Mouse (Mus musculus): Measurements from ENCODE around the gene Prdx2.

The Prdx2 gene

DNA sequence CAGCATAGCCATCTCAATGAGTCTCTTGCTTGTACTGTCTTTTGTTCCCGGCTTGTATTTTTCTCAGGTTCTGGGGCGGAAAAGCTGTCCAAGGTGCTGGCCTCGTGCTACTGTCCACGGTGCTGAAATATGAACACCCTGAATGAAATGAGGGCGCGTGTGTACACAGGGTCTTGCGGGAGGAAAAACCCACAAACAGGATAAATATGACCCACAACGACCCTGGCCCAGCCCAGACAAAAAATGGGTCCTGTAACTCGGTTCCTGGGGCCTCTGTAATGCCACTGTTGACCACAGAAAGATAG is 22.2 kb upstream of the Prdx2 start:
- DNase-seq (ENCODE audit: low read depth, low spot score) = no peak

DNA sequence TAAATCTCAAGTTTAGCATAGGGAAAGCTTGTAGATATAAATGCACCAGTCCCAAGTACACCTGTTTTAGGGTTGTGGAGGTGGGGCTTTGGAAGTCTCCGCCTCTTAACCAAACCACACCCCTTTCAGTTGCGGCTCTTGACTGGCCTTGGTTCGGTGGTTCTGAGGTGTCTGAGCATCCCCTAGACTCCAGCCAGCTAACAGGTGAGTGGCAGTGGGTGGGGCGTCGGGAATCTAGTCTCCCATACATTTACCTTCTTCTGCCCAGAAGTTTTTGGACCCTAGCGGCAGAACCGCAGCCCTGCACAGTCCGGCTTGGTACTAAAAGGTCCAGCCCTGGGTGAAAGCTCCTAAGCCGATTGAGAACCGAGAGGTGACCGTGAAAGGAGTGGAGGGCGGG is 19.6 kb upstream of the Prdx2 start:
- DNase-seq (ENCODE audit: low read depth, low spot score) = peak; percentile 64

DNA sequence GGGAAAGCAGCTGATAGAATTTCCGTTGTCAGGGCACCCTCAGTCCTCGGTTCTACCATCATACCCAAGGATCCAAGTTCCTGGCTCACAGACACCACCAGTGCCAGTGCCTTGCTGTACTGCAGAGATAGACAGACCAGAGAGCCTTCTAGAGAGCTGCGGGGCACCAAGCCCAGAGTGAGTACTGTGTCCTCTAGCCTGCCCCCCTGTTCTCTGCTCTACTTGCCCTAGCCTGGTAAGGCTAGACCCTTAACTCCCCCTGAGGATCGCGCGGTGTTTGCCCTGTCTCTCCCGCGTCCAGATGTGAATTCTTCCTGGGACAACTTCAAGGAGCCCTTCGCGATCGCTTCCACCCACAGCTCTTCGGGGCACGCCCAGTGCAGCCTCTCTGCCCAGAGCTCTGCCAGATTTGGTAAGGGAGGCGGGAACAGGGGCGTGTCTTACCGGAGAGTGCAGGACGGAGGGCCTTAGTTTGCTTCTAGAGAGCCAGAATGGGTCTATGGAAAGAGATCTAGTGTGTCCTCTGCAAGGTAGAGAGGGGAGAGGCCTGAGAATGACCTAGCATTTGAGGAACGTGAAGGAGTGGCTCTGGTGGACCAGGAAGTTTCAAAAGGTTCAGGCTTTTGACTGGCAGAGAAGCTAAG is 16.7 kb upstream of the Prdx2 start:
- DNase-seq (ENCODE audit: low read depth, low spot score) = peak; percentile 90

DNA sequence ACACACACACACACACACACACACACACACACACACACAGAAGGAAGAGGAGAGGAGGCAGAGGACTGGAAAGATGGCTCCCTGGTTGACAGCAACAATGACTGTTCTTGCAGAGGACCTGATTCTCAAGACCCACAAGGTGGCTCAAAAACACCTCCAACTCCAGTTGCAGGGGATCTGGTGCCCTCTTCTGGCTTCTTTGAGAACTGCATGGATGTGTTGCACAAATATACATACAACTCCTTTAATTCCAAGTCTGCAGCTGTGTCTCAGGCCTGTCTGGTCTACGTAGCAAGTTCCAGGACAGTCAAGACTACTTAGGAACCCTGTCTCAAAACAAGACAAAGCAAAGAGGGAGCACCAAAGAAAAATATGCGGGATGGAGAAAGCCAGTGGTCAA is 12.6 kb upstream of the Prdx2 start:
- DNase-seq (ENCODE audit: low read depth, low spot score) = peak; percentile 94

DNA sequence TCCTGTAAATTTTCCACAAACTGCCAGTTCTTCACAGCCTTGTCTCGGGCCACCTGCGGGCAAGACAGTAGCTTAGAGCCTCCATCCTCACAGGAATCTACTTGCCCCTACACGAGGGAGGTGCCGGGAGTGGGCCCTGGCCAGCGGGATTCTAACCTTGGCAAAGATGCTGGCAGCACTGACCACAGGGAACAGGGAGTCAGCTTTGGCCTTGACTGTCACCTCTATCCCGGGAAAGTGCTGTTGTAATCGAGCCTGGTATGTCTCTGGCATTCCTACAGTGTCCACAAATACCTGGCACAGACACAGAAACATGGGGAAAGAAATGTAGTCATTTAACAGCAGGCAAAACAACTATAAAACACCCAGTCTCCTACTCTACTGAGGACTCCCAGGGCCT is 9.6 kb upstream of the Prdx2 start:
- DNase-seq (ENCODE audit: low read depth, low spot score) = no peak

DNA sequence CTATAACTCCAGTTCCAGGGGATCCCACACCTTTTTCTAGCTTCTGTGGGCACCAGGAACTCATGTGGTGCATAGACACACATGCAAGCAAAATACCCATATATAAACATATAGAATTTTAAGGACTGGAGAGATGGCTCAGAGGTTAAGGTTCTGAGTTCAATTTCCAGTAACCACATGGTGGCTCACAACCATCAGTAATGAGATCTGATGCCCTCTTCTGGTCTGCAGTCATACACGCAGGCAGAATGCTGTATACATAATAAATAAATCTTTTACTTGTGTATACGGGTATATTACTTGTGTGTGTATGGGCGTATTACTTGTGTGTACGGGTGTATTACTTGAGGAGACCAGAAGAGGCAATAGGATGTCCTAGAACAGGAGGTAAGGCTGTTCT is 5.4 kb upstream of the Prdx2 start:
- DNase-seq (ENCODE audit: low read depth, low spot score) = peak; percentile 27

DNA sequence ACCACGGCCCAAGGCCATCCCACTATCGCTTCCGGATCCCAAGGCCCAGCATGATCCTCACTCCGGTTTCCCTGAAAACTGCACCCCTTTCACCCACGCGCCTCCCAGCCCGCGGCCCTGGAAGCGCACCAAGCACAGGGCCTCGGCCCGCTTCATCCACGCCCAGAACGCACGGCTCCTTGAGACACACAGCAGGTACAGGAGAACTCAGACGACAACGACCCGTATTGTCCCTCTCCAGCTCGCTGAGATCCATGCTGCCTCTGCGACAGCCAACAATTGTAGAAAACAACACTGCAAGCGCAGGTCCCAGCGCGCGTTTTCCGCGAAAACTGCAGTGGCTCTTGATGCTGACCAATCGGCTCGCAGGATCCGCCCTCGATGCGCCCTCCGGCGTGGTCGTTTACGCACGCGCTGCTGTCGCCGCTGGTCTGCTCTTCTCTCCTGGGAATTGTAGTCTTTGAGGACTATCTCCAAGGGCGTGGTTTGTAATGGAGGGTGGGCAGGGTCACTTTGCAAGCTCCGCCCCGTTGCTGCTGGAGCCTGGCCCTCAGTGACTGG is 3.6 kb upstream of the Prdx2 start:
- peak; percentile 99 for DNase-seq (ENCODE audit: low read depth, low spot score)

DNA sequence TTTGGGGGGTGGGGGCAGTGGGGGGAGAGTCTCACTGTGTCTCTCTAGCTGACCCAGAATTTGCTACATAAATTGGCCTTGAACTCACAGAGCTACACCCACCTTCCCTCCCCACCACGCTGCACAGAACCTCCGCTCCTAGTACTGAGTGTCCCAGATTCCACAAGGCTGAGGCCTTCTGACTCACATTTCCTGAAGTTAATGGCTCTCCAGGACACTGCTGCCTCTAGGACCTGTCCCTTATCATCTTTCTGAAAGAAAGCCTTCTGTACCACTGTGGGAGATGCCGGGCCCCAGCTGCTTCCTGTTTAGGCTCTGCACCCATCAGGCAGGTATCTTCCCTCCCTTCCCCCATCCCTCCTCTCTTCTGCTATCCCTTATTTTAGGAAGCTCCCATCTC is 2.8 kb upstream of the Prdx2 start:
- peak; percentile 59 for DNase-seq (ENCODE audit: low read depth, low spot score)

DNA sequence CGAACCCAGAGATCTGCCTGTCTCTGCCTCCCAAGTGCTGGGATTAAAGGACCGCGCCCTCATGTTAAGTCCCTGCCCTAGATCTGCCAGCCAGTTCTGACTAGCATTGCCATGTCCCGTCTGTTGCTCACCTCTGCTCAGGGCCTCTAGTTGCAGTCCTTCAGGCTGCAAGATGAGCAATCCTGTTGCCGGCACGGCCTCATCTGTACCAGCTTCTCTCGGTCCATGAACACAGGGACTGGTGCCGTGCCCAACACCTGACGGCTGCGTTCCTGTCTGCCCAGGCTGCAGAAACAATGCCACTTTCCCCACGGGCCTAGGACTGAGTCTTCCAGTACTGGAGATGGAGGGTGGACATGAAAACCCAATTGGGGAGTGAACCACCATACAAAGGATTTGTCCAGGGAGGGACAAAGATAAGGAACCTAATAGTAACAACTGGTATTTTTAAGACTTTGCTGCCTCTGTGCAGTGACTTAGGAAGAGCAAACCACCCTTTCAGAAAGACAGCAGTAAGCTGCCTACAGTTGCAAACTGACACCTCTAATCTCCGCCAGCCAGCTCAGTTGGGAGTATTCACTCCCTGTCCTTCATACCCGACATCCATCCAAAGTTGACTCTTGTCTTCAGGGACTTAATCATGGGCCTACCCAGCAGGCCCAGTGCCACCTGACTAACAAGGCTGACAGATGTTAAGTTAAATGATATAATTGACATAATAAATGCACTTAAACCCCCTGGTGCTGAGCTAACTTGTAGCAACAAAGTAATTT is 1.7 kb upstream of the Prdx2 start:
- DNase-seq (ENCODE audit: low read depth, low spot score) = no peak

DNA sequence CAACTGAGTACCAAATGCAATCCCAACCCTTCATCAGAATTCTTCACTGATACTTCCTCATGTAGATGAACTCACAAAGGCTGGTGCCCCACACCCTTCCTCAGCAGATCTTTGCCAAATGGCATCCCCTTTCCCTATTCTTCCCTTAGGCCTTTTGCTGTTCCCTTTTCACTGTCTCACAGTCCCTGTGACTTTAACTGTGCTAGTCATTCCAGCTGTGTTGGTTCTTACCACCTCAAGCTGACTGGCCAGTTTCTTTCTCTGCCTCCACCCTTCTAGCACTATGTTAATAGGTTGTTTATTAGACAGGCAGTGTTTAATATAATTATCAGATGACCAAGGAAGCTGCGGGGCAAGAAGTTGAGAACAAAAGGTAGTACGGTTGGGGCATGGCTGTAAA is 737 bp upstream of the Prdx2 start:
- no peak for DNase-seq (ENCODE audit: low read depth, low spot score)

DNA sequence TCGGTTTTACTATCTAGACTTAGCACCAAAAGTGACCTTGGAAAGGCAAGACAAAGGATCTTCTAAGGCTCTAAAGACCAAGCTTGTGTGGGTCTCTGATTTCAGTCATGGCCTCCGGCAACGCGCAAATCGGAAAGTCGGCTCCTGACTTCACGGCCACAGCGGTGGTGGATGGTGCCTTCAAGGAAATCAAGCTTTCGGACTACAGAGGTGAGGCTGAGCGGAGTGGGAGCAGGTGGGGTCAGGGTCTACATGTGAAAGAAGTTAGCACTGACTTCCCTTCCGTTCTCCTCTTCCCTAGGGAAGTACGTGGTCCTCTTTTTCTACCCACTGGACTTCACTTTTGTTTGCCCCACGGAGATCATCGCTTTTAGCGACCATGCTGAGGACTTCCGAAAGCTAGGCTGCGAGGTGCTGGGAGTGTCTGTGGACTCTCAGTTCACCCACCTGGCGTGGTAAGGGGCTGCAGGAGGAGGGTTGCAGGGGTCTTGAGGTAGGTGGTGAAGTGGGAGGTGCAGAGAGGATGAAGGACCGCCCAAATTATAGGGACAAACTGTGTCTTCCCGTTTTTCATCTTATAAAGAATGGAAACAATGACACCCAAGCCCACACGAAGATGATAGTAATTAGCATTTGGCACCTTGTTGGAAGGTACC is 876 bp downstream of the Prdx2 start:
- peak; percentile 32 for DNase-seq (ENCODE audit: low read depth, low spot score)

DNA sequence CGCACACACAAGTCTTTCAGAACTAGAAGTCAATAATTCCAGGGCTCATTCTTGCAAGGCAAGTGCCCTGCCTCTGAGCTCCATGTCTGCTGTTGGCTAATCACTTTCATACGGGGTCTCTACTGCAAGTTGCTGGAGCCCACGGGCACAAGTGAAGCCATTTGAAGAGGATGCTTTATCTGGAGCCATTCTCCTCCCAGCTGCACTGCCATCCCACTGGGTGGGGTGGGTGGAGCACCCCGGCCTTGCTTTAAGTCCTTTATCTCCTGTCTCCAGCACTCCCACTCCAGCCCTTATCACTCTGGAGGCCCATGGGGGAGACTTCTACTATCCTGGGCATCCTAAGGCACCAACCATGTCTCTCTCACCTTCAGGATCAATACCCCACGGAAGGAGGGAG is 1.5 kb downstream of the Prdx2 start:
- DNase-seq (ENCODE audit: low read depth, low spot score) = no peak

DNA sequence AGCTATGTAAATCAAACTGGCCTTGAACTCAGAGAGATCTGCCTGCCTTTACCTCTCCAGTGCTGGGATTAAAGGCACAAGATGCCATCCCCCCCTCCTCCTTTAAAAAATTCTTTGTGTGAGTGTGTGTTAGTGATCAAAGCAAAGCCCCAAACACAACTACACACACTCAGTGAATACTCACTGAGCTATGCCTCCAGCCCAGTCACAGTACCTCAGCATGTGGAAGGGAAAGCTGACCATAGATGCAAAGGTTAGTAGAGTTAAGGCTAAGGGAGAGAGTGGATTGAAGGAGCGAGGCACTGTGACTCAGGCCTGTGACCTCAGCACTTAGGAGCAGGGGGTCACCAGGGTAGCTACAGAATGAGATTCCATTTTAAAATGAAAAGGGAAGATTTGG is 3.7 kb downstream of the Prdx2 start:
- DNase-seq (ENCODE audit: low read depth, low spot score) = no peak

DNA sequence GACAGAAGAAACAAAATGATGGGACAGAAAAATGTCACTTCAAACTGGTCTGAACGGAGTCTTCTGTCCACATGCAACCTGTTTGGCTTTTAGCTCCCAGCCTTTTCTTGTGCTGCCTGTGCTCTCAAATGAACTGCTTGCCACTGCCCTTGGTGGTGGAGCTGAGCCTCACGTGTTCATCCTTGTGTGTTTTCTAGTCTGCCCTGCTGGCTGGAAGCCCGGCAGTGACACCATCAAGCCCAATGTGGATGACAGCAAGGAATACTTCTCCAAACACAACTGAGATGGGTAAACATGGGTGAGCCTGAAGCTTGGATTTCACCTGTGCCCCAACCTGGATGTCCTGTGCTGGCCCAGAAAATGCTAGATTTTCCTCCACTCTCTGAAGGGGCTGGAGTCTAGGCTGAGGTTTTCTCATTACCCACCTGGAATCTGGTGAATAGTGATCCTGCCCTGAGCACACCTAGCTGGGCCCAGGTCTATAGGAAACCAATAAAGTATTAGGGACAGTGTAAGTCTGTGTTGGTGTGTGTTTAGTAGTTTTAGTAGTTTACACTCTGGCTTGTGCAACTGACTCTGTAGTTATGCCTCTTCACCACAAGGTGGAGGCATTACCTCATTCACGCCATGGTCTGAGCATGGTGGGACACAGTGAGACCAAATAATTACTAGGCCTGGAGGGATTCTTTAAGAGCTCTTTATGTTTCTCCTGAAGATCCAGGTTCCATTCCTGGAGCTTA is 4.6 kb downstream of the Prdx2 start:
- peak; percentile 83 for DNase-seq (ENCODE audit: low read depth, low spot score)

DNA sequence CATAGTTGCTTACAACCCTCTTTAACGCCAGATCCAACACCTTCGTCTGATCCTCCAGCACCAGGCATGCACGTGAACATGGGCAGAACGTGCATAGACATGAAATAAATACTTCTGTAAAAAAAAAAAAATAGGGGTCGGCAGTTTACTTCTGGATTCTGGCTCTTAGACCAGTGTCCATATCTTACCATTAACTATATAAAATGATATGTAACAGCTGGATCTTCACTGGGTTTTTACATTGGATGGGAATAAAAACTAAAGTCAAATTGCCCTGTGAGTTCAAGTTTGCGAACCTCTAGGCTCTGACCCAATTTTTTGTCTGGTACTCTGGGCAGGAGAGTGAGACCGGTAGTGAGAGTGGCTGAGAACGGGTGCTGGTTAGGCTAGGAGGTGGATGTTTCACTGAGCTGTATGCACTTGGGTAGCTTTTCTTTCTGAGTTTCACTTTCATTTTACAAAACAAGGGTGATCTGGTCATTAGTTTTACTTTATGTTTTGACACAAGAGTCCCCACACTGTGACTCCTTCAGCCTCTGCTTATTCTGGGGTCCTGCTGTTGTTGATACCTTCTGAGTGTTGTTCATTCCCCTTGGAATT is 5.3 kb downstream of the Prdx2 start:
- DNase-seq (ENCODE audit: low read depth, low spot score) = no peak

DNA sequence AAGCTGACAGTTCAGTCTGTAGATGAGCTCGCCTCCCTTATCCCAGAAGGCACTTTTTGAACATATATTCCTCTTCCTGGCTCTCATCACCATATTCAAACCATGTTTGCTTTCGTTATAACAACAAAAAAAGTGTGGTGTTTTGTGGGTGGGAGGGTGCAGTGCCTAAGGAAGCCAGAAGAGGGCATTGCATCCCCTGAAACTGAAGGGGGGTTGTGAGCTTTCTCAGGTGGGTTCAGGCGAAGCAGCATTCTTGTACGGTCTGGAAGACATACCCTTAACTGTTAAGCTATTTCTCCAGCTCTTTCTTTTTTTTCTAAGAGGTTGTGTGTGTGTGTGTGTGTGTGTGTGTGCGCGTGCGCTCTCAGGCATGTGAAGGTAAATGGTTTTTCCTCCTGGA is 6.0 kb downstream of the Prdx2 start:
- DNase-seq (ENCODE audit: low read depth, low spot score) = peak; percentile 81

DNA sequence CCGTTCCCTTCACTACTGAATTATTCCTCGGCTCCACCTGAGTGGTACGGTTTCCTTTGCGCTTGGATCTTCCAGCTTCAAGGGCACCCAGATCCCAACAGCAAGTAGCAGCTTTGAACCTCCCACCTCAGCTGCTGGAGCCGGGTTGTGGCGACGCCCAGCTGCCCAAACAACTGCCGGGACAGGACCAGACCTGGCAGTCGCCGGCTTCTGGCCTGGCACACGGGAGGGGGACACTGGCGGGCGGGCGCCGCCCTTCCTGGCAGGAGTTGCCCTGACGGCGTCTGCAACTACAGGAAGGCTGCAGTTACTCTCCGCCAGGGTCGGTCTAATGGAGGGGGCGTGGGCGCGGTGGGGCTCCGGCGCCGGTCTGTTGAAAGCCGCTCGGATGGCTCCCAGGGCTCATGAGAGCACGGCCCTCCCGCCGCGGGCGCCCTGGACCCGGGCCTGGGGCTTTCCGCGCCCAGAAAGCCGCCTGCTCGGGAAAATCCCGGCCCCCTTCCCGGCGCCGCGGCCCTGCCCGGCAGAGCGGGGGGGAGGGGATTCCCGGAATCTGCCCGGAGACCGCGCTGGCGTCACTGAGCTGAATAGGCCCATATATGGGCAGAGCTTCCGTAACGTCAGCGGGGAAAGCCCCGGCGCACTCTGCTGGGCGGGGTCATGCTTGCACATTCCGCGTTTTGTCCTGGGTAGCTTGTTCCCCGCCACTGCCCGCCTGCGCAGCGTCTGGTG is 6.8 kb downstream of the Prdx2 start:
- peak; percentile 96 for DNase-seq (ENCODE audit: low read depth, low spot score)

DNA sequence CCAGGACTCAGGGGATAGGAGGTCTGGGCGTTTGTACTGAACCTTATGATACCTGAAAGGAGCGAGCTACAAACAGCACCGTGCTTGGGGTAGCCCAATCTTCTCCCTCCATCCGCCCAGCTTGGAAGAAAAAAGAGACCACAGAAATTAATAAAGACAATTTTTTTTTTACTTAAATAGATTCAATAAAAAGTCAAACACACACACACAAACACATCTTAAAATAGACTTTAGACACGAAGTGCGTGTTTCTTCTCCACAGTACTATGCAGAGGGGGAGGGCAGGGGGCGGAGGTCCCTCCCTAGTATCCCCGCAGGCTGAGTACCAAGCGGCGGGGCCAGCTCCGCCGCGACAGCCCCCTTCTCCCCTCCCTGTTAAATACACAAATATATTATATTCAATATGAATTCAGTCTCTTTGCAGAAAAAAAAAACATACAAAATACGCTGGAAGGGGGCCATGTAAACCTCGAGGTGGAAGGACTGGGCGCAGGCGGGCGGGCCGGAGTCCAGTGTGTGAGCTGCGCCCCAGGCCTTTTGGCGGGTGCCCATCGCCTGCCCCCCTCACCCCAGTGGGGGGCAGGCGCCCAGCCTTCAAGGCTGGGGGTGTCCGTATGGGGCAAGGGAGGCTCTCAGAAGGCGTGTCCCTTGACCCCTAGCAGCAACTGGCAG is 7.5 kb downstream of the Prdx2 start:
- no peak for DNase-seq (ENCODE audit: low read depth, low spot score)

DNA sequence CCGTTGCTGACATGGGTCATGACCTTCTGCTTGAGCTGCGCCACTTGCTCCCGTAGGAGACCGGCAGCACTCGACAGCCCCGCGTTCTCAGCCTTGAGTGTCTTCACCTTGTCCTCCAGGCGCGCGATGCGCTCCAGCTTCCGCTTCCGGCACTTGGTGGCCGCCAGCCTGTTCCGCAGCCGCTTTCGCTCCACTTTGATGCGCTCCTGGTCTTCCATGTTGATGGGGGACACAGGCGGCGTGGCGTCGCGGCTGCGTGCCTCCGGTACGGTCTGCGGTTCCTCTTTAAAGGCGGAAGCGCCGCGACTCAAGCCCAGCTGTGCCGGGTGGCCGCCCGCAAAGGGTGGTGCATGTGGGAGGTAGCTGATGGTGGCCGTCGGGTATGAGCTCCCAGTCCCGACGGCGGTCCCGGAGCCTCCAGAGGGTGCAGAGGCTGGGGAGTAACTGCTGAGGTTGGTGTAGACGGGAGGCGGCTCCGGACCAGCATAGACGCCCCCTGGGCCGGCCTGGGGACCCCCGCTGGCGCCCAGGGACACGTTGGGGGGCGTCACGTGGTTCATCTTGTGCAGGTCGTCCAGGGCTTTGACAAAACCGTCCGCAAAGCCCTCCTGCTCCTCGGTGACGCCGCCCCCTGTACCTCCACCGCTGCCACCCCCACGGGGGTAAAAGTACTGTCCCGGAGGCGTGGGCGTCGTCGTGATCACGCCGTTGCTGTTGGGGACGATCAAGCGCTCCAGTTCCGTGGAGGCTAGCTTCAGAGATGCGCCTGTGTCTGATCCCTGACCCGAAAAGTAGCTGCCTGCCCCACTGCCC is 8.3 kb downstream of the Prdx2 start:
- peak; percentile 74 for DNase-seq (ENCODE audit: low read depth, low spot score)

Data from R1 (cell line).